Mouse (Mus musculus): ENCODE data around the gene Cog4. TPM values are rescaled to one million over a fixed set of nuclear protein-coding genes. Genes with fewer than 3 reads are reported as not detected.
"Not testable (repeated sequence)": the region's sequence is repeated elsewhere in the genome, so short reads cannot be mapped to it uniquely, and the experiment has no call there.

Gene Cog4
- polyA plus RNA-seq, 1 experiment from 2014 or later, result 72.1 TPM

DNA sequence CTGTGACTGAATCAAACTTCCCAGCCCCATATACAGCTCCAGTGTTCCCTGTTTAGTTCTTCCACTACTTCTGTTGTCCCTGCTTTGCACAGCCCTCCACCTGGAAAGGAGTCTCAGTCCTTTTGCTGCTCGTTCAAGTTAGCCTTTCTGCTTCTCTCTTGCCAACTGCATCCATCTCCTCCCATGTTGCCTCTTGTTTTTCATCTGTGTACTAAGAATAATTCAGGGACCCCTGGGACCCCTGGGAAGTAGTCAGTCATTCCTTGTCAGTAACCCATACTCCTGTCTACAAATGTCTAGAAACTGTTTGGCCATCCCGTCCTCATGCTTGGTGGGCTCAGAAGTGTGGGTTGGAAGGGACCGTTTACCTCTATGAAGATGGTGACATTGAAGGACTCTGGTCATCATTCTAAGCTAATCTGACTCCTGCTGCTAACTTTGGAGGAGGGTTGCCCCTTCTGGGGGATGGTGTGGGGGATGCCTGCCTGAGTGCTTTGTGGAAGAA, 74.4 kb downstream of the Cog4 start:
- Histone ChIP-seq H3K4me1 (ENCODE audit: control insufficient read depth, insufficient read depth, low read length) (peaks cover 24% of the 10 kb centered on the region), H3K36me3 (ENCODE audit: control insufficient read depth, insufficient read depth, low read length) (no peaks in the 10 kb centered on the region), H3K9ac (ENCODE audit: low read depth, low read length) (peak overlapping the region; percentile 90), H3K27ac (ENCODE audit: low read length) (peak overlapping the region; percentile 83; the same call in 1 of the 2 replicates), H3K4me3 (ENCODE audit: low read depth, low read length) (peak overlapping the region; percentile 89), H3K9me3 (replicated peaks; ENCODE audit: control insufficient read depth, low read length, poor library complexity, severe bottlenecking) (no peaks in the 10 kb centered on the region), H3K4me2 (ENCODE audit: low read length) (peak overlapping the region; percentile 96), H3K27me3 (ENCODE audit: control insufficient read depth, insufficient read depth, low read depth, low read length) (no peaks in the 10 kb centered on the region)
- WGBS, result 41% methylated on average over 3 of the region's 3 CpGs
- no peak for ATAC-seq

DNA sequence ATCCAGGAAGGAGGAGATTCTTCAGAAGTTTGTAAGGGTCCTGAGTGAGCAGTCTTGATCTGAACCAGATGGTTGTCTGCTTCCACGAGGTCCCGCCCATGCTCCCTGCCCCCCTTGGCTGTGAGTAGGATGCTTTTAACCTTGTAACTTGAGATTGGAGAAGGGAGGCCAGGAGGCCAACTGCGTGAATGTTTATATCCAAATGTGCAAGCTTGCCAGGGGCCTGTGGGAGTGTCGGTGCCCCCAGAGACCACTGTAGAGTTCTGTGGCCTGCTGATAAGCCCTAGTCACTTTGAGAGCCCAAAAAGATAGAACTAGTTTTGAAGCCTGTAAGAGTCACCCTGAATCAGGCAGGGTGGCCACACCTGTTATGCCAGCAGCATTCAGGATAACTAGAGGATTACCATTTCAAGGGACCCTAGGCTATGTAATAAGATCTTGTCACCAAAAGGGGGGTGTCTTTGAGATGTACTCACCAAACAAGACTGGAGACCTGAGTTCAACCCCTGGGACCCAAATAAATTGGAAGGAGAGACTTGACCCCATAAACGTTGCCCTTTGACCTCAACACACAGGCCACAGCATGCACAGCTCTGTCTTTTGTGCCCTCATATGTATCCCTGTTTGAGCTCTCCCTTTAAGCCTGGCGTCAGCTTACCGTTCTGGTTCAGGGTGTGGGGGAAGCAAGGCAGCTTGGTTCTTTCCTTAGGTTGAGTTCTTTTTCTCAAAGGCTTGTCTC, 75.3 kb downstream of the Cog4 start:
- Histone ChIP-seq H3K9me3 (replicated peaks; ENCODE audit: control insufficient read depth, low read length, poor library complexity, severe bottlenecking) (no peaks in the 10 kb centered on the region), H3K4me1 (ENCODE audit: control insufficient read depth, insufficient read depth, low read length) (peaks cover 24% of the 10 kb centered on the region), H3K9ac (ENCODE audit: low read depth, low read length) (peak overlapping the region; percentile 90; the same call in 1 of the 2 replicates), H3K4me2 (ENCODE audit: low read length) (peak overlapping the region; percentile 96), H3K36me3 (ENCODE audit: control insufficient read depth, insufficient read depth, low read length) (no peaks in the 10 kb centered on the region), H3K27ac (ENCODE audit: low read length) (no peak overlapping the region), H3K27me3 (ENCODE audit: control insufficient read depth, insufficient read depth, low read depth, low read length) (no peaks in the 10 kb centered on the region), H3K4me3 (ENCODE audit: low read depth, low read length) (peak overlapping the region; percentile 89; the same call in 1 of the 2 replicates)
- ATAC-seq, result no peak
- 42% methylated on average over 7 of the region's 7 CpGs for WGBS

DNA sequence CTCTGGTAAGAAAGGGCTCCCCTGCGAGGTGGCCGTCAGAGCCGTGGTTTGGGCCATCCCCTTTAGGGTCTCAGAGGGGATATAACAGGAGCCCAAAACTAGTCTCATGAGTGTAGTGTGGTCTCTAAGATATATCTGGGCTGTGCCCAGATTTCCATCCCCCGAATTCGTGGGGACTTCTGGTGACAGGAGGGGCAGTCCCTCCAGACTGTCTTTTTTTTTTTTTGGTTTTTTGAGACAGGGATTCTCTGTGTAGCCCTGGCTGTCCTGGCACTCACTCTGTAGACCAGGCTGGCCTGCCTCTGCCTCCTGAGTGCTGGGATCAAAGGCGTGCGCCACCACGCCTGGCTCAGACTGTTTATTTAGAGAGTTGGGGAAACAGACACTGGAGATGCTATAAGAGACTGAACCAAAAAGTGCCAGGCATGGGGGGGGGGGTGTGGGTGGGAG, 79.3 kb downstream of the Cog4 start:
- WGBS, result 90% methylated on average over 8 of the region's 8 CpGs
- Histone ChIP-seq H3K4me3 (ENCODE audit: low read depth, low read length) (no peak overlapping the region), H3K27me3 (ENCODE audit: control insufficient read depth, insufficient read depth, low read depth, low read length) (no peaks in the 10 kb centered on the region), H3K9ac (ENCODE audit: low read depth, low read length) (no peak overlapping the region), H3K4me1 (ENCODE audit: control insufficient read depth, insufficient read depth, low read length) (peaks cover 16% of the 10 kb centered on the region), H3K9me3 (replicated peaks; ENCODE audit: control insufficient read depth, low read length, poor library complexity, severe bottlenecking) (no peaks in the 10 kb centered on the region), H3K4me2 (ENCODE audit: low read length) (no peak overlapping the region), H3K36me3 (ENCODE audit: control insufficient read depth, insufficient read depth, low read length) (no peaks in the 10 kb centered on the region), H3K27ac (ENCODE audit: low read length) (no peak overlapping the region)
- ATAC-seq, result no peak

- no peaks in the 10 kb centered on the region for H3K36me3 ChIP-seq (ENCODE audit: control insufficient read depth, insufficient read depth, low read length)
- H3K27me3 ChIP-seq (ENCODE audit: control insufficient read depth, insufficient read depth, low read depth, low read length), result no peaks in the 10 kb centered on the region
- no peak overlapping the region for H3K4me3 ChIP-seq (ENCODE audit: low read depth, low read length)
- no peak for ATAC-seq
- H3K9ac ChIP-seq (ENCODE audit: low read depth, low read length), result no peak overlapping the region
- H3K9me3 ChIP-seq (replicated peaks; ENCODE audit: control insufficient read depth, low read length, poor library complexity, severe bottlenecking), result no peaks in the 10 kb centered on the region
- H3K4me1 ChIP-seq (ENCODE audit: control insufficient read depth, insufficient read depth, low read length), result peaks cover 7% of the 10 kb centered on the region
- H3K4me2 ChIP-seq (ENCODE audit: low read length), result no peak overlapping the region
- WGBS, result 60% methylated on average over 5 of the region's 5 CpGs
- H3K27ac ChIP-seq (ENCODE audit: low read length), result no peak overlapping the region
Measured at GRCm38 (mm10) chr8:110926690-110927089, 80.3 kb downstream of the Cog4 start.

GRCm38 (mm10) chr8:110928435-110928834, 82.0 kb downstream of the Cog4 start:
- no peak overlapping the region for H3K4me3 ChIP-seq (ENCODE audit: low read depth, low read length)
- 89% methylated on average over 7 of the region's 7 CpGs for WGBS
- H3K9me3 ChIP-seq (replicated peaks; ENCODE audit: control insufficient read depth, low read length, poor library complexity, severe bottlenecking), result no peaks in the 10 kb centered on the region
- no peaks in the 10 kb centered on the region for H3K27me3 ChIP-seq (ENCODE audit: control insufficient read depth, insufficient read depth, low read depth, low read length)
- no peaks in the 10 kb centered on the region for H3K36me3 ChIP-seq (ENCODE audit: control insufficient read depth, insufficient read depth, low read length)
- no peak overlapping the region for H3K9ac ChIP-seq (ENCODE audit: low read depth, low read length)
- H3K27ac ChIP-seq (ENCODE audit: low read length), result no peak overlapping the region
- no peaks in the 10 kb centered on the region for H3K4me1 ChIP-seq (ENCODE audit: control insufficient read depth, insufficient read depth, low read length)
- H3K4me2 ChIP-seq (ENCODE audit: low read length), result no peak overlapping the region
- no peak for ATAC-seq

DNA sequence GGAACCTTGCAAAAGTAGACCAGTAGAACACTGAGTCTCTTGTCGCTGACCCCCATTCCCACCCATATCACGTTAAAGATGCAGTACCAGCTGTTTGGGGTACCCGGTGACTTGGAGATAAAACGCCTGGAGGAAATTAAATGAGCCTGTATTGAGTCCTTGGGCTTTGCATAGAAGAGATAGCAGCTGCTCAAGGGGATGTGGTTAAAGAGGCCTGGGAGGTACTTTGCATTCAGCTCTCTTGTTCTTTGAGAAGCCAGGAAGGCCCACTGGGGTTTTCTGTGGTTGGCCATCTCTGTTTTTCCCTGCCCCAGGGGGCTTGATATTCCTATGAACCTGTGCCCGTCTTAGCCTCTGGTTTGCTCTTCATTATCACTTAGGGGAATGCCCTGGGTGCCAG, 82.7 kb downstream of the Cog4 start:
- no peak overlapping the region for H3K9ac ChIP-seq (ENCODE audit: low read depth, low read length)
- H3K4me3 ChIP-seq (ENCODE audit: low read depth, low read length), result no peak overlapping the region
- H3K9me3 ChIP-seq (replicated peaks; ENCODE audit: control insufficient read depth, low read length, poor library complexity, severe bottlenecking), result no peaks in the 10 kb centered on the region
- no peak overlapping the region for H3K4me2 ChIP-seq (ENCODE audit: low read length)
- H3K36me3 ChIP-seq (ENCODE audit: control insufficient read depth, insufficient read depth, low read length), result no peaks in the 10 kb centered on the region
- 57% methylated on average over 5 of the region's 5 CpGs for WGBS
- H3K27me3 ChIP-seq (ENCODE audit: control insufficient read depth, insufficient read depth, low read depth, low read length), result no peaks in the 10 kb centered on the region
- H3K4me1 ChIP-seq (ENCODE audit: control insufficient read depth, insufficient read depth, low read length), result no peaks in the 10 kb centered on the region
- no peak overlapping the region for H3K27ac ChIP-seq (ENCODE audit: low read length)
- no peak for ATAC-seq

DNA sequence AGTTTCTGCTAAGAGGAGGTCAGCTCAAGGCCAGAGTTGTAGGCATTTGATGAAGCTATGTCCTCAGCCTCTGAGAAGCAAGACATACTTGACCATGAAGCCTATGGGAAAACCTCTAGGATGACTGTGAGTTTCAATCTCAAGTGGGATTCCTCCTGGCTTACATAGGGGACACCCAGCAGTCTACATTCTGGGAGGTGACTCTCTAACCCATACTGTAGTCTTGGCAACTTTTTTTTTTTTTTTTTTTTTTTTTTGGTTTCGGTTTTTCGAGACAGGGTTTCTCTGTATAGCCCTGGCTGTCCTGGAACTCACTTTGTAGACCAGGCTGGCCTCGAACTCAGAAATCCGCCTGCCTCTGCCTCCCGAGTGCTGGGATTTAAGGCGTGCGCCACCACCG, 83.3 kb downstream of the Cog4 start:
- H3K36me3 ChIP-seq (ENCODE audit: control insufficient read depth, insufficient read depth, low read length); H3K27me3 ChIP-seq (ENCODE audit: control insufficient read depth, insufficient read depth, low read depth, low read length); ATAC-seq; H3K9me3 ChIP-seq (replicated peaks; ENCODE audit: control insufficient read depth, low read length, poor library complexity, severe bottlenecking); H3K4me3 ChIP-seq (ENCODE audit: low read depth, low read length); H3K9ac ChIP-seq (ENCODE audit: low read depth, low read length); H3K4me2 ChIP-seq (ENCODE audit: low read length); H3K27ac ChIP-seq (ENCODE audit: low read length); H3K4me1 ChIP-seq (ENCODE audit: control insufficient read depth, insufficient read depth, low read length): not testable (repeated sequence)
- WGBS, result 95% methylated on average over 8 of the region's 8 CpGs

GRCm38 (mm10) chr8:110931176-110931939, 85.0 kb downstream of the Cog4 start:
- no peak overlapping the region for H3K4me3 ChIP-seq (ENCODE audit: low read depth, low read length)
- no peak for ATAC-seq
- H3K9ac ChIP-seq (ENCODE audit: low read depth, low read length), result no peak overlapping the region
- no peaks in the 10 kb centered on the region for H3K27me3 ChIP-seq (ENCODE audit: control insufficient read depth, insufficient read depth, low read depth, low read length)
- 77% methylated on average over 12 of the region's 12 CpGs for WGBS
- H3K4me2 ChIP-seq (ENCODE audit: low read length), result no peak overlapping the region
- H3K36me3 ChIP-seq (ENCODE audit: control insufficient read depth, insufficient read depth, low read length), result no peaks in the 10 kb centered on the region
- no peaks in the 10 kb centered on the region for H3K4me1 ChIP-seq (ENCODE audit: control insufficient read depth, insufficient read depth, low read length)
- no peaks in the 10 kb centered on the region for H3K9me3 ChIP-seq (replicated peaks; ENCODE audit: control insufficient read depth, low read length, poor library complexity, severe bottlenecking)
- H3K27ac ChIP-seq (ENCODE audit: low read length), result no peak overlapping the region

Data from midbrain, embryonic 16.5 days (tissue).